Mouse (Mus musculus): Measurements from ENCODE around the gene Zdhhc19.

- TF ChIP-seq FOSL1 (IDR thresholded peaks at IDR 0.05; ENCODE audit: insufficient read depth, low read length, poor library complexity, severe bottlenecking) (no peak), MAX (IDR thresholded peaks at IDR 0.05) (no peak), CTCF (IDR thresholded peaks at IDR 0.05; ENCODE audit: control insufficient read depth, insufficient read depth, insufficient read length) (no peak), MYOG (IDR thresholded peaks at IDR 0.05; ENCODE audit: control insufficient read depth, extremely low read depth, insufficient read length) (no peak), USF1 (IDR thresholded peaks at IDR 0.05; ENCODE audit: low read depth) (no peak), CEBPB (IDR thresholded peaks at IDR 0.05; ENCODE audit: low read depth) (no peak), MYOD1 (IDR thresholded peaks at IDR 0.05; ENCODE audit: control insufficient read depth, insufficient read length, low read depth) (no peak)
Observed at GRCm38 (mm10) chr16:32570042-32570441, 74.0 kb downstream of the Zdhhc19 start.
